Mouse (Mus musculus): ENCODE data around the gene Hexdc.

- TF ChIP-seq GATA1 (IDR thresholded peaks at IDR 0.05; ENCODE audit: low read length): no peak
- TF ChIP-seq TAL1 (IDR thresholded peaks at IDR 0.05; ENCODE audit: low read length): no peak
These were observed 4.4 kb upstream of the Hexdc start for GRCm38 (mm10) chr11:121199851-121200250.

Measured in erythroblast, embryonic 14.5 days (primary cell).